Mouse (Mus musculus): ENCODE data around the gene A4galt.
"Not testable (repeated sequence)": the region's sequence is repeated elsewhere in the genome, so short reads cannot be mapped to it uniquely, and the experiment has no call there.

A4galt gene

GRCm38 (mm10) chr15:83268428-83268827 lies 16.9 kb upstream of the A4galt start:
- not testable (repeated sequence) for DNase-seq (ENCODE audit: low spot score)

GRCm38 (mm10) chr15:83265269-83265668 lies 13.7 kb upstream of the A4galt start:
- DNase-seq (ENCODE audit: low spot score): no peak

GRCm38 (mm10) chr15:83263405-83263804 lies 11.8 kb upstream of the A4galt start:
- no peak for DNase-seq (ENCODE audit: low spot score)

GRCm38 (mm10) chr15:83257906-83258305 lies 6.3 kb upstream of the A4galt start:
- DNase-seq (ENCODE audit: low spot score): no peak

- DNase-seq (ENCODE audit: low spot score): no peak
These were observed 4.9 kb upstream of the A4galt start for GRCm38 (mm10) chr15:83256491-83256890.

GRCm38 (mm10) chr15:83255944-83256343 lies 4.4 kb upstream of the A4galt start:
- no peak for DNase-seq (ENCODE audit: low spot score)

- no peak for DNase-seq (ENCODE audit: low spot score)
These were observed 3.7 kb upstream of the A4galt start for GRCm38 (mm10) chr15:83255191-83255782.

- no peak for DNase-seq (ENCODE audit: low spot score)
These were observed 2.9 kb upstream of the A4galt start for GRCm38 (mm10) chr15:83254372-83255070.

GRCm38 (mm10) chr15:83252060-83252459 lies 486 bp upstream of the A4galt start:
- DNase-seq (ENCODE audit: low spot score): no peak

GRCm38 (mm10) chr15:83250651-83251175 lies 861 bp downstream of the A4galt start:
- DNase-seq (ENCODE audit: low spot score): peak; percentile 16

- DNase-seq (ENCODE audit: low spot score): no peak
These were observed 1.9 kb downstream of the A4galt start for GRCm38 (mm10) chr15:83249535-83250287.

- no peak for DNase-seq (ENCODE audit: low spot score)
These were observed 3.2 kb downstream of the A4galt start for GRCm38 (mm10) chr15:83248236-83248844.

GRCm38 (mm10) chr15:83244371-83244770 lies 7.2 kb downstream of the A4galt start:
- DNase-seq (ENCODE audit: low spot score): no peak

- no peak for DNase-seq (ENCODE audit: low spot score)
These were observed 9.5 kb downstream of the A4galt start for GRCm38 (mm10) chr15:83241961-83242680.

GRCm38 (mm10) chr15:83241497-83241896 lies 10.1 kb downstream of the A4galt start:
- DNase-seq (ENCODE audit: low spot score): no peak

GRCm38 (mm10) chr15:83237460-83238243 lies 13.9 kb downstream of the A4galt start:
- DNase-seq (ENCODE audit: low spot score): peak; percentile 22

- DNase-seq (ENCODE audit: low spot score): no peak
These were observed 14.8 kb downstream of the A4galt start for GRCm38 (mm10) chr15:83236824-83237223.

GRCm38 (mm10) chr15:83233219-83233992 lies 18.2 kb downstream of the A4galt start:
- no peak for DNase-seq (ENCODE audit: low spot score)

- no peak for DNase-seq (ENCODE audit: low spot score)
These were observed 24.0 kb downstream of the A4galt start for GRCm38 (mm10) chr15:83227559-83227958.

GRCm38 (mm10) chr15:83226871-83227270 lies 24.7 kb downstream of the A4galt start:
- DNase-seq (ENCODE audit: low spot score): no peak

Measured in retina, embryonic 14.5 days (tissue).